Mouse (Mus musculus) bone marrow, adult 2 months (tissue): Measurements from ENCODE around the gene Vat1. TPM values are rescaled to one million over a fixed set of nuclear protein-coding genes. Genes with fewer than 3 reads are reported as not detected.
"Not testable (repeated sequence)": the region's sequence is repeated elsewhere in the genome, so short reads cannot be mapped to it uniquely, and the experiment has no call there.

Source experiments
- H3K27ac ChIP-seq: fragments of 200-500 bp; 2 replicates; pipeline ENCODE4 v1.5.1; 2012; ENCODE audit warnings: low read depth, mild to moderate bottlenecking, control low read depth, inconsistent platforms, low read length; ENCODE audit not compliant: control insufficient read depth, poor library complexity, insufficient read depth
- H3K4me1 ChIP-seq: fragments of 200-500 bp; 2 replicates; pipeline ENCODE4 v1.6.1; 2011; ENCODE audit warnings: low read length; ENCODE audit not compliant: control insufficient read depth, insufficient read depth
- H3K4me3 ChIP-seq: fragments of 200-500 bp; replicated peaks from 2 replicates; pipeline ENCODE3; 2011; ENCODE audit warnings: mild to moderate bottlenecking, low read depth, low read length, control low read depth; ENCODE audit not compliant: control insufficient read depth
- CTCF ChIP-seq: fragments of 200-500 bp; IDR thresholded peaks from 2 replicates; pipeline ENCODE4 v1.5.1; 2011; ENCODE audit warnings: low read length, control low read depth; ENCODE audit not compliant: control insufficient read depth, insufficient read depth
- POLR2A ChIP-seq: fragments of 200-500 bp; IDR thresholded peaks from 2 replicates; pipeline ENCODE4 v1.6.1; 2011; ENCODE audit warnings: low read depth, mild to moderate bottlenecking, control low read depth, low read length, borderline replicate concordance; ENCODE audit not compliant: control insufficient read depth
- WGBS: fragments of 180-500 bp; shearing (Covaris S2); methylation state at CpG from one replicate; pipeline ENCODE4 v1.1.7; 2018; 5-methylcytosine and 5-hydroxymethylcytosine counted together
- polyA plus RNA-seq: library from polyadenylated mRNA; stranded (reverse); fragments of >200 nt; gene quantifications from 2 replicates; pipeline ENCODE4 v1.2.4, GENCODE M21; 2011; ENCODE audit warnings: low replicate concordance; ENCODE audit not compliant: missing spikeins, insufficient read depth, insufficient read length

The Vat1 gene
- polyA plus RNA-seq, 1 experiment = 19.0 TPM

DNA sequence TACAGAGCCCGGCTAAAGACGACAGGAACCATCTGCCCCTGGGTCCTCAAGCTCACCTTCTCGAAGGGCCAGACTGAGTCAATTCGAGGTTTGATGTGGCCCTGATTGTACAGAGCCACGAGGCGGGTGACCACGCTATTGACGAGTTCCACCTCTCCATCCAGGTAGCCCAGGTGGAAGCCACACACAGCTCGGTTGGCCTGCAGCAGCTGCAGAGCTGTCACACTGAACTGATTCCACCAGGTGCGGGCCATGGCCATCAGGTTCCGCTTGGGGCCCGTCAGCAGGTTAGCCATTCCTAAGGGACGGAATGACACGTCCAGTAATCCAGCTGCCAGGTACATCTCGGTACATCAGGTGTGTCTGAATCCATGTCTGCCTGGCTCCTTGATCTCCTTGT, 5.7 kb downstream of the Vat1 start:
- H3K4me3 ChIP-seq = no peak overlapping the region
- 87% methylated on average over 15 of the region's 15 CpGs for WGBS
- H3K27ac ChIP-seq = no peak overlapping the region
- TF ChIP-seq POLR2A (no peak), CTCF (no peak)
- H3K4me1 ChIP-seq = peaks cover 1% of the 10 kb centered on the region; the same call in 1 of the 2 replicates

GRCm38 (mm10) chr11:101459716-101460115, 6.3 kb downstream of the Vat1 start:
- WGBS = 75% methylated on average over 6 of the region's 6 CpGs
- H3K27ac ChIP-seq = no peak overlapping the region
- H3K4me1 ChIP-seq = peaks cover 1% of the 10 kb centered on the region; the same call in 1 of the 2 replicates
- TF ChIP-seq CTCF = no peak
- H3K4me3 ChIP-seq = no peak overlapping the region

- Histone ChIP-seq H3K4me1 (no peaks in the 10 kb centered on the region), H3K4me3 (no peak overlapping the region), H3K27ac (no peak overlapping the region)
- WGBS = 92% methylated on average over 12 of the region's 12 CpGs
- no peak for TF ChIP-seq POLR2A
- no peak for TF ChIP-seq CTCF
Observed at GRCm38 (mm10) chr11:101458217-101458616, 7.8 kb downstream of the Vat1 start.

- no peak for TF ChIP-seq POLR2A
- no peak for TF ChIP-seq CTCF
- Histone ChIP-seq H3K4me3 (no peak overlapping the region), H3K4me1 (no peaks in the 10 kb centered on the region), H3K27ac (no peak overlapping the region)
- whole genome bisulfite sequencing = 75% methylated on average over 9 of the region's 9 CpGs
Observed at GRCm38 (mm10) chr11:101457631-101458030, 8.4 kb downstream of the Vat1 start.

GRCm38 (mm10) chr11:101455627-101456026, 10.4 kb downstream of the Vat1 start:
- no peak overlapping the region for H3K27ac ChIP-seq
- no peaks in the 10 kb centered on the region; the same call in 1 of the 2 replicates for H3K4me1 ChIP-seq
- WGBS = 89% methylated on average over 7 of the region's 7 CpGs
- TF ChIP-seq POLR2A (no peak), CTCF (no peak)
- H3K4me3 ChIP-seq = no peak overlapping the region

- WGBS = 90% methylated on average over 6 of the region's 6 CpGs
- Histone ChIP-seq H3K4me1 (no peaks in the 10 kb centered on the region; the same call in 1 of the 2 replicates), H3K4me3 (no peak overlapping the region), H3K27ac (no peak overlapping the region)
- TF ChIP-seq POLR2A = no peak
- TF ChIP-seq CTCF = no peak
Observed at GRCm38 (mm10) chr11:101454702-101455101, 11.3 kb downstream of the Vat1 start.

DNA sequence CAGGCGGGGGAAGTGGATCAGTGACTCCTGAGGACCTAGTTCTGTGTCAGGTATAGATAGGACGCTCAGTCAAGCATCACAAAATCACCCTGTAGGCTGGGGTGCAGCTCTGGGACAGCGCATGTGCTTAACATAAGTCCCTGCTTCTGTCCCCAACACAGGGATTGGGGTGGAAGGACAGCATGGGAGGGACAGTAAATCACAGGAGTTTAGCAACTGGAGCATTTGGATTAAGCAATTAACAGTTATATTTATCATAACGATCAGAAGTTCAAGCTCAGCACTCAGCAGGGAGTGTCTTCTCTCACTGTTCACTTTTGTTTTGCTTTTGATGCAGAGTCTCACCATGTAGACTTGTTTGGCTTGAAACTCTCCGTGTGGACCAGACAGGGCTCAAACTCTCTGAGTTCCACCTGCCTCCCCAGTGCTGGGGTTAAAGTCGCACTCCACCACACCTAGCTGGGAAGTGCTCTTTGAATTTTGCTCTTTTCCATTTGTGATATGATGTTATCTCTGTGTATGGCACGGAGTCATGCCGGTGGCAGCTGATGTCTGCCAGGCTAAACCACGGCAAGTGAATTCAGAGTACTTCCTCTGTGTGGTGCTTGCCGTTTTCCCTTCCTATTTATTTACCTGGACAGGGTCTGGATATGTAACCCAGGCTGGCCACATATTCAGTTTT, 13.8 kb downstream of the Vat1 start:
- WGBS = 37% methylated on average over 10 of the region's 10 CpGs
- TF ChIP-seq CTCF = no peak
- no peak for TF ChIP-seq POLR2A
- H3K27ac ChIP-seq = no peak overlapping the region
- peaks cover 2% of the 10 kb centered on the region; the same call in 1 of the 2 replicates for H3K4me1 ChIP-seq
- H3K4me3 ChIP-seq = no peak overlapping the region

- no peak for TF ChIP-seq POLR2A
- no peak for TF ChIP-seq CTCF
- 78% methylated on average over 10 of the region's 10 CpGs for WGBS
- H3K4me3 ChIP-seq = no peak overlapping the region
- H3K27ac ChIP-seq = no peak overlapping the region
- H3K4me1 ChIP-seq = peaks cover 2% of the 10 kb centered on the region; the same call in 1 of the 2 replicates
Observed at GRCm38 (mm10) chr11:101451536-101451935, 14.5 kb downstream of the Vat1 start.

DNA sequence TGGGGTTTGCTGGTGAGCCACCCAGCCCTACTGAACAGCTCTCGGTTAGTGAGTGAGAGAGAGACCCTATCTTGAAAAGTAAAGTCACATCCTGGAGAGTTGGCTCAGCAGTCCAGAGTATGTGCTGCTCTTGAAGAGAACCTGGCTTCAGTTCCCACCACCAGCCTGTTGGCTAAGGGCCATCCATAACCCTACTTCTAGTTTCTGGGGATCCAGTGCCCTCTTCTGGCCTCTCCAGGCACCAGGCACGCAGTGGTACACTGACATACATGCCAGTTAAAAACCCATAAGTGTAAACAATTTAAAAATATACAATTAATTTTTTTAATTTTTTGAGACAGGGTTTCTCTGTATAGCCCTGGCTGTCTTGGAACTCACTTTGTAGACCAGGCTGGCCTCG, 15.6 kb downstream of the Vat1 start:
- Histone ChIP-seq H3K27ac (no peak overlapping the region), H3K4me1 (peaks cover 2% of the 10 kb centered on the region; the same call in 1 of the 2 replicates), H3K4me3 (no peak overlapping the region)
- 87% methylated on average over 3 of the region's 3 CpGs for WGBS
- TF ChIP-seq POLR2A (no peak), CTCF (peak; percentile 54; the same call in 1 of the 2 replicates)

DNA sequence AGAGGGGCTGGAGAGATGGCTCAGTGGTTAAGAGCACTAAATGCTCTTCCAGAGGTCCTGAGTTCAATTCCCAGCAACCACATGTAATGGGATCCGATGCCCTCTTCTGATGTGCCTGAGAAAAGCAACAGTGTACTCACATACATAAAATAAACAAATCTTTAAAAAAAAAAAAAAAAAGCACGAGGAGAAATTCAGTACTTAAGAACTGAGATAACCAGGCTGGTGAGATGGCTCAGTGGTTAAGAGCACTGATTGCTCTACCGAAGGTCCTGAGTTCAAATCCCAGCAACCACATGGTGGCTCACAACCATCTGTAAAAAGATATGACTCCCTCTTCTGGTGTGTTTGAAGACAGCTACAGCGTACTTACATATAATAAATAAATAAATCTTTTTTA, 16.4 kb downstream of the Vat1 start:
- H3K4me3 ChIP-seq, H3K4me1 ChIP-seq, H3K27ac ChIP-seq: not testable (repeated sequence)
- 65% methylated on average over 4 of the region's 4 CpGs for WGBS
